Mouse (Mus musculus) forelimb bud, embryonic 11.5 days (tissue): Measurements from ENCODE around the gene Brwd3.

ENCODE experiments used
- DNase-seq: peaks from one replicate; pipeline ENCODE4 v3.0.0-alpha.2; 2012; ENCODE audit warnings: low read depth, low spot score

Gene Brwd3

DNA sequence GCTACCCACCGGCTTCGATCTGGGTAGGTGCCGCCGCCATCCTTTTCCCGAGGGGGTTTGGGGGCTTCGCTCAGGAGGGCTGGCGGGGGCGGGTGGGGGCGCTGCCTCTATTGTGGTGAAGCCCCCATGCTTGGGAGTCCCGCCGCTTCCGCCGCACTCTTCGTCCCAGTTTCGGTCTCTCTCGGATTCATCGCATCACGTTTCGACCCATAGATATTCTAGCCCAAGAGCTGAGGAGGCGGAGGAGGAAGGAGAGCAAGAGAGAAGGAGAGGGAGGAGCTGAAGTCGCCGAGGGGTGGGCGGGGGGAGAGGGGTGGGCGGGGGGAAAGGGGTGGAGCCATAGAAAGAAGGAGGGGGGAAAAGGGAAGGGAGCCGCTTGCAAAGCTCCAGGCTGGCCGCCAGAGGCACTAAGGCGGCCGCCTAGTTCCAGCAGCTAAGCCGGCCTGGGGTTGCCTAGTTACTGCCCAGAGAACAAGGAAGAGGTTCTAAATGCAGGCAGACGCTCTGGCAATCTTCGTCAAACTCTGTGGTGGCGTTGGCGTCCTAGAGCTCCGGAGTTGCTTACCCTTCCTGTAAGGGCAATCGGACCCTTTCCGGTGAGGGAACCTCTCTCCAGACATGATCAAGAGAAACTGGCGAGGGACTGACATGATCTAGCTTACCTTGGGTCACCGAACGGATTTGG, at the start of gene Brwd3:
Gene Brwd3, minus strand, starts transcription at position 283 of the 685 bp plus-strand sequence.
- DNase-seq: peak; percentile 85

DNA sequence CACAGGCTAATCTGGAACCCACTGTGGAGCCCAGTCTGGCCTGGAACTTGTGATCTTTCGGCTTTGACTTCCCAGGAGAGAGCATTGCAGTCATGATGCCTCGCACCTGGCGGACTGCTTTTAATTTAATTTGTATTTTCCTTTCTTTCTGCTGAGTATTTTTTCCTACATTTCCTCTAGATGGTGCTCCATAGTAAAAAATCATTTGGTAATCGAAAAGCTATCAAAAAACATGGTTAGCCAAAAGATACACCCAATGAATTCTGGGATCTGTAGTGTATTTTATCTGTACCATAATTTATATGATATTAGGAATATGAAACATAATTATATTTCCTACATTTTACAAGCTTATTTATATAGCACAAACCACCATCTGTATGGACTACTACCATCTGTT, 28.5 kb upstream of the Brwd3 start:
- DNase-seq: no peak

DNA sequence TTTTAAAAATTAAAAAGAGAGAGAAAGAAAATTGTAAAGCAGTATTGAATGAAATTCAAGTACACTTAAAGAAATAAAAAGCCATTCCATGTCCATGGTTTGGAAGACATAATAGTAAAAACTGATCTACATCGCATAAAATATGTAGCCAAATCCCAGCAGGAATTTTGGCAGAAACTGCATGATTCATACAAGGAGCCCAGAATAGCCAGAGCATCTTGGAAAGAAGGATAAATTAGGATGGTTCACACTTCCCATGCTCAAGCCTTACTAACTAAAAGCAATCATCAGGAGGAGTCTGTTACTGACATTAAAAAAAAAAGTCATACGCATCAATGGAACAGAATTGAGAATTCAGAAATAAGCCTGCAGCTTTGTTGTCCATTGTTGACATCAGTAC, 8.5 kb upstream of the Brwd3 start:
- no peak for DNase-seq

DNA sequence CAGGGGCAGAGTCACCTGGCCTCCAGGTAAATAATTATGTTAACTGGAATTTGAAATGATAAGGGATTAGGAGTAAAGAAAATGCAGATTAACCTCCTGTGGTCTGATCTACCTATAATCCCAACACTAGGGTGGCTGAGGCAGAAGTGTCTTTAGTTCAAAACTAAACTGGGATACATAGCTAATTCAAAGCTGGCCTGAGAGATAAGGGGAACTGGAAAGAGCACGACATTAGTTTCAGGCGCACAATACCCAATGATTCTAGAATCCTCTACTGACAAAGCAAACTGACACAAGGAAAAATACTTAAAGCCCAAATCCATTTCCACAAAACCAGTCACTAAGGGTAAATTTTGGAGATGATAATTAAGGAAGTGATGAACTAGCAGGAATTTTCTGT, 2.2 kb upstream of the Brwd3 start:
- DNase-seq: no peak

DNA sequence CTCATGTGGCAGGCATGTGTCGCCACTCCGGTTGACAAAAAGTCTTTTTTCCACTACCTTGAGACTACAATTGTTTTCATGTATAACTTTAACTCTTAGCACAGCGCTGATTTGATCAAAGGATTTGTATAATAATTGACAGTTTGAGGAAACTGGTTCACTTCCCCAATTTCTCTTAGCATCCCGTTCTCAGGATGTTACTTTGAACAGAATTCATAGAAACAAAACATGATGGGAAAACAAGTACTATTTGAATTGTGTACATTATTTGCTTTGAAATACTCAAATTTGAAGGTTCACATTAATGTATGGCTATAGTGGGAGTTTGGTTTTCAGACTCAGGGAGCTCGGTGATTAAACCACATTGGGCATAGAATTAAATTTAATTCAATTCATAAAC, 1.1 kb upstream of the Brwd3 start:
- no peak for DNase-seq

DNA sequence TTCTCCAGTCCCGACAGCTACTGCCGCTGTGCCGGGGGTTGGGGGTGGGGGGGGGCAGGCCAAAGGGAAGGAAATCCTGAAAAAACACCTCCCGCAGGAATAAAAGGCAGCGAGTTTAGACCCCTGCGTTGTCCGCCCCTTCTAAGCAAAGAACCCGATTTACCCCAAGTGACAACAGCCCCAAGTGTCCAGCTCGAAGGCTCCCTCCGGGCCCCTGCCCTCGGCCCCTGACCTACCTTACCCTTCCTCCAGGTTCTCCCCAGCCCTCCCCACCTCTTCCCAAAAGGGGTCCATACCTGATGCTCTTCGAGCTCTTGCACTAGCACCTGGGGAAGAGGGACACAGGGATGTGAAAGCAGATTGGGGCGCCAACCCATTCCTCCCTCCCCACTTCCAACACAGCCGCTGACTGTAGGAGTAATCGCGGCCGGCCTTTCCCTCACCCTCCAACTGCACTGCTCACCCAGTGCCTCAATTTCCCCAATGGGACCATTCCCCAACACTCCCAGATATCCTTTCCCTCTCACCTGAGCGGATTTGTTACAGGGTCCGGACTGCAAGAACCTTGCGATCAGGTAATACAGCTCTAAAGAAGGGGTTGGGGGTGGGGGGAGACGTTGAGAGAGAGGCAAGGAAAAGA, 671 bp downstream of the Brwd3 start:
- no peak for DNase-seq

DNA sequence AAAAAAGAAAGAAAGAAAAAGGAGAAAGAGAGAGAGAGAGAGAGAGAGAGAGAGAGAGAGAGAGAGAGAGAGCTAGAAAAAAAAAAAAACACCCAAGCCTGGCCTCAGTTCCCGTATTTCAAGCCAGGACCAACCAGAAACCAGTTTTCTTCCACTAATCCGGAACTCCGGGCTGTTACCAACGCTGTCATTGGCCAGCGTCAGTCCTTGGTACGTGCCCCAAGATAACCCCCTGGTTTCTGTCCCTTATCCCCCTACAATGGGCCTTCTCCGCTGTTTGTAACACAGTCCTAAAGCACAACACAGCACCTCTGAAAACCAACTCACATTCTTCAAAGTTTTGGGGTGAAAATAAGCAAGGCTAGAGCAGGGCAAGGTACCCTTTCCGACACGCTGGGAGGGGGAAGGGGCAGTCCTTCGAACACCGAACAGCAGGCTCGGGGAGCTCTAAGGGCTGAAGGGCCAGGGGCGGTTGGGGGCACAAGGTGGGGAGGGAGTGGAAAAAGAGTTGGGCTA, 1.4 kb downstream of the Brwd3 start:
- DNase-seq: peak; percentile 86

DNA sequence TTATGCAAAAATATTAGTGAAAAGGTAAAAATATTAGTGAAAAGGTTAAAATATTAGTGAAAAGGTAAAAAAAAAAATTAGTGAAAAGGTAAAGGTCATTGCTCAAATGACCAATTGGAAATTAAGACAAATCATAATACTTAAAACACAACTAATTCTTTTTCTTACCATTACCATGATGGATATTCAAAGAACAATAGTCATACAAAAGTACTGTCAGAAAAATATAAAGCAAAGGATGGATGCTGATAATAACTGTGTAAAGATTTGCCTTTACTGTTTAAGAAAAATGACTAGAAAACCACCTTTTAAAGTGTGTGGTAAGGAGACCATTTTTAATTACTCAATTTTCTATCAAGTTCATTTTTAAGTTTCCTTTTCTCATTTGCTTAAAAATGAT, 2.9 kb downstream of the Brwd3 start:
- no peak for DNase-seq

DNA sequence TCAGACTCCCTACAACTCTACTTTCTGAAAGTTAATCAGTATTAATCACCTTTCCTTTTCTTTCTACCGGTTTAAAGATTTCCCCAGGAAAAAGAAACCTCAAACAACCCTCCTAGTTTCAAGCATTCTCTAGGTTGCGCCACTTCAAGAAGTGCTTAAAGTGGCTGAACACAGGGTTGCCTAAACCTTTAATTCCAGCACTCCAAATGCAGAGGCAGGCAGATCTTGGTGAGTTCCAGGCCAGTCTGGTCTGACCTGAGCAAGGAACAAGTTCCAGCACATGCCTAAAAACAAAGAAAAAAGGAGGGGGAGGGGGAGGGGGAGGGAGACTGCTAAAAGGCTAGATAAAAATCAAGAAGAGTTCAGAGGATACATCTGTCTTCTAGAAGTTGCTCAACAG, 6.1 kb downstream of the Brwd3 start:
- no peak for DNase-seq

DNA sequence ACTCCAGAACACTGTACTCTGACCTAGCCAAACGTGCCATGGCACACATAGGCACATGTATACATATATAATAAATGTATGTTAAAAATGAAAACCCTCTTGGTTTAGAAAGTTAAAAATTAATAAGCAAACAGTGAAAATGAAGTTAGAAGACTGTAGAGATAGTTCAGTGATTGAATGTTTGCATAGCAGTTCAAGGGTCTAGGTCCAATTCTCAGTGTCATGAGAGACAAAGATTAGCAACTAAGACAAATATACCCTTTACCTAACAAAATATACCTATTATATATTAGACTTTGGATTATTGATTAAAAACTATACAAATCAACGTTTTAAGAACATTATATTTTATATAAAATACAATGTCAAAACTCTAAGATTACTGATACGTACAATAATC, 36.9 kb downstream of the Brwd3 start:
- no peak for DNase-seq

DNA sequence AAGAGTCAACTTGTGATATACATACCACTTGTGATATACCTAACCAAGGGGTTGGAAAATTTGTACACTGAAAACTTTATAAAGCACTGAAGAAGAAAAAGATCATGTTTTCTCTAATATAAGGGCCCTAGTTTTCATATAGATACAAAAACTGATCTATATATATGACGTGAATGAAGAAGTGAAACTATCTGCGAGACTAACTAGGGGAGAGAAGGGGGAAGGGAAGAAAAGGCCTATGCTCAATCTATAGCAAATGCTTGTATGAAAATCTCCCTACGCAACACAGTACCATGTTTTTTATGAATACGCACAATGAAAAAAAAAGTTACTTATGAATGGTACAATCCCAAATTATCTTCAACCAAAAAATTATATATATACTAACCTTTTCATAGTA, 50.4 kb downstream of the Brwd3 start:
- DNase-seq: no peak

DNA sequence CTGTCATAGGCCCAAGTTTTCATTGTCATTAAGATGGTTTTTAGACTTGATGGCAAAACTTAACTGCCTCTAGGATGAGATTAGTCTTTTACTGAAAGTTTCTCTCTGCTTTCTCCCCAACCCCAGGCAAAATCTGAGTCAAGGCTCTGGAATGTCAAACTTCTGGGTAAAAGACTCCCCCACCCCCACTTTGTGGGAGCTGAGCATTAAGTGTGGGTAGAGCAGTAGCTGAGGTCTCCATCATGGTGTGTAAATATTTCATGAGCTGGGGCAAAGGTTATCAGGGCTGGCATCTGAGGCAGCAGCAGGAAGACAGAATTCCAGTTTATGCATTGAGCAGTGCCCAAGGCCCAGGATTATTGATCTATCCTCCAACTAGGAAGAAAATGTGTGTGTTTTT, 102.4 kb downstream of the Brwd3 start:
- DNase-seq: no peak

DNA sequence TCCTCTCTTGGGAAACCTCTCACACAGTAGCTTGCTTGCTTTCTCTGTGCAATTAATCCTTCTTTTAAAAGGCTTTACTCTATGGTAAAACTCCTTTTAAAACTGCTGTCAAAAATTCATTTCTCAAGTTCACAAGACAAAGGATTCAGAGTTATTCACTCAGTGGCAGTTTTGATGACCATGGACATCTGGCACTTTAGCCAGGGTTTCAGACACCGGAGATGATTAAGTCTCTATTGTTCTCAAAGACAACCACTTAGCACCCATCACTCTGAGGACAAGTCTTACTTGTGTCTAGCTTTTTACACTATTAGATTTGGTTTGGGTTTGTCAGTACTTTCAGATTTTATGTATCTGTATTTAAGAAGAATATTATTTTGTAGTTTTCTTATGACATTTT, 104.6 kb downstream of the Brwd3 start:
- DNase-seq: no peak

DNA sequence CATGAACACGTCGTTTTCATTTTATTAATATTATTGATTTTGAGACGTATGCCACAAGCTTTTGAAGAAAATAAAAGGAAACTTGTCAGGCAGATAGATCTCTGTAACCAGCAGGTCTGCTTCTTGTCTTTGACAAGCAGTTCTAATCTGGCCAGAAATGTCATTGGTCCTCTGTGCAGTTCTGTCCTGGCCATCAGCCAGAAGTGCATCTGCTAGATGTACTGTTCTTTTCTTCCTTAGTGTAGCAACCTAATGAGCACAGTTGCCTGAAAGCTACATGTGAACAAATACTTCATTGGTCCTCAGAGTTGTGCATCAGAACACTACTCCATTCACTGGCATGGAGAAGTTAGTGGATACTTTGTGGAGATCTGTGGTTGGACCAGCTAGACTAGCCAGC, 105.1 kb downstream of the Brwd3 start:
- no peak for DNase-seq

DNA sequence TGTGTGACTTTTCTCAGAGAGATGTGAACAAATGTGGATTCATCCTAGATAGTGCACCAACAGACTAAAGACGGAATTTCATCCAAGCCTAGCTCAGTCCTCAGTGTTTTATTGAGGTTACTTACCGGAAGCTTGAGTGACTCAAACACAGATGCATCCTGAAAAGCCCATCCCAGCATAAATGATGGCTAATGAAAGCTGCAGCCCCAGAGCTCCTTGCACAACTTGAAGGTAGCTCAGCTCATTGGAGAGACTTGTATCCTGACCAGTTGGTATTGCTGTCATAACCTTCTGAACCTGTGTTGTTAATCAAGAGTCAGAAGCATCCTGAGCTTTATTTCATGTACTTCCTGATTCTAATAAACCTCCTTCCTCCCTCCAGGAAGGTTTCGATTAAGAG, 105.8 kb downstream of the Brwd3 start:
- no peak for DNase-seq

DNA sequence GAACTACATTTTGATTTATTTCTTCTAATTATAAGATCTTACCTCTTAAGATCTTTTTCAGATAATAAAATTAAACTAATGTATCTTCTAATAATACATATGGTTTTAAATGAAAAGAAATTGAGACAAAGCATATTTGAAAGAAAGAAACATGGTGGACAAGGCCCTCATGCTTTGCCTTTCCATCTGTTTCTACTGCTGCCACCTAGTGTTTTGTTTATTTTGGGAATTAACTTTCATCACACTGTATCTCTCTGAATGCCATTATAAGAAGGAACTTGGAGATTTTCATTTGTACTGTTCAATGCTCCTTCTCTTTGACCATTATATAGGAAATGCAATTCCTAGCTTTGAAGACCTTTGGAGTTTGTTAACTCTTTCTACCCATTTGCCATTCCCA, 109.9 kb downstream of the Brwd3 start:
- DNase-seq: no peak

DNA sequence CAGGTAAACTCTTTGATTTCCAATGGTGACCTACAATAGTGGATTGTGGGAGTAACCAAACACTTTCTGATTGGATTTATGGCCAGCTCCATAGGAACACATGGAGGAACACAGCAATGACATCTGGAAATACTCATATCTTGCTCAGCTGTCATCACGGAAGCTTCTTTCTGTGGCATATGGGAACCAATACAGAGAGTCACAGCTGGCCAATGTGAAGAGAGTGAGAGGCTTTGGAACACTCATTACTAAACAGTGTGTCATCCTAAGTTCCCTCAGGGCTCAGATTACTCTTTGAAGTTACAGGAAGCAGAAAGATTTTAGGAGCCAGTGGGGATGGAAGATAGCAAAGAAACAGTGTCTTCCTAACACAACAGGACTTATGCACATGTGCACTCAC, 111.7 kb downstream of the Brwd3 start:
- no peak for DNase-seq

DNA sequence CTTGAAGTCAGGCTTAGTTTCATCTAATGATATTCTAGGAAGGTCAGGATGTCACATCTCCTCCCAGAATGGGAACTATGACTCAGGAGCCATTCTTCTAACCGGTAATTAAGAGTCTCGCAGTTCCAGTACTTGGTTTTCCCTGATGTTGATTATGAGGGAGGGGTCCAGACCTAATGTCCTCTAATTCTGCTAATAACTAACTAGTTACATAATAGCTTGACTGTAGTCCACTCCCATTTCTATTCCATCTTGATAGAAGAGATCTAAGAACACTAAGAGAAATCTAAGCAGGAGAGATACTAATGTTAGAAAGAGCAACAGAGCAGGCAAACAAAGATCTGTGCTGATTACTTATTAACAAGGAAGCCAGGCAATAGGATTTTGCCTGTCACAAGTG, 129.9 kb downstream of the Brwd3 start:
- no peak for DNase-seq
